Mouse (Mus musculus) bone marrow macrophage, adult 2 months (primary cell): ENCODE data around the gene Il27ra. TPM values are rescaled to one million over a fixed set of nuclear protein-coding genes. Genes with fewer than 3 reads are reported as not detected.

Experiments used
- H3K27ac ChIP-seq: 2 replicates; pipeline ENCODE4 v1.5.1; 2012; ENCODE audit warnings: low read depth, low read length; ENCODE audit not compliant: insufficient read depth
- H3K4me1 ChIP-seq: 2 replicates; pipeline ENCODE4 v1.6.1; 2012; ENCODE audit warnings: low read length; ENCODE audit not compliant: control insufficient read depth, insufficient read depth
- H3K4me3 ChIP-seq: 2 replicates; pipeline ENCODE4 v1.5.1; 2012; ENCODE audit warnings: mild to moderate bottlenecking, low read length, moderate library complexity; ENCODE audit not compliant: insufficient read depth
- CTCF ChIP-seq: IDR thresholded peaks from 2 replicates; pipeline ENCODE4 v1.5.1; 2012; ENCODE audit warnings: low read depth, mild to moderate bottlenecking, low read length, moderate library complexity
- POLR2A ChIP-seq: IDR thresholded peaks from 2 replicates; pipeline ENCODE4 v1.6.1; 2012; ENCODE audit warnings: mild to moderate bottlenecking, low read depth, low read length, borderline replicate concordance
- polyA plus RNA-seq: library from polyadenylated mRNA; stranded (reverse); fragments of >200 nt; gene quantifications from 2 replicates; pipeline ENCODE4 v1.2.4, GENCODE M21; 2012; ENCODE audit not compliant: missing spikeins, insufficient read depth, insufficient read length

Gene Il27ra
- 0.68 and 1.7 TPM in 2 replicates for polyA plus RNA-seq

GRCm38 (mm10) chr8:84042066-84042947, at the start of gene Il27ra:
Gene Il27ra (minus strand): TSS chr8:84042589.
- TF ChIP-seq POLR2A = no peak
- TF ChIP-seq CTCF = no peak
- H3K27ac ChIP-seq = no peak within 1 kb of the TSS
- peak within 1 kb of the TSS; percentile 46 for H3K4me3 ChIP-seq
- peaks cover 2% of the 10 kb centered on the region; the same call in 1 of the 2 replicates for H3K4me1 ChIP-seq

- TF ChIP-seq POLR2A (no peak), CTCF (no peak)
- Histone ChIP-seq H3K4me1 (no peaks in the 10 kb centered on the region), H3K27ac (no peak overlapping the region), H3K4me3 (no peak overlapping the region)
These were observed 48.2 kb upstream of the Il27ra start for GRCm38 (mm10) chr8:84090585-84090984.

GRCm38 (mm10) chr8:84089277-84089676, 46.9 kb upstream of the Il27ra start:
- Histone ChIP-seq H3K4me3 (no peak overlapping the region), H3K4me1 (no peaks in the 10 kb centered on the region), H3K27ac (no peak overlapping the region)
- TF ChIP-seq POLR2A = no peak
- no peak for TF ChIP-seq CTCF

DNA sequence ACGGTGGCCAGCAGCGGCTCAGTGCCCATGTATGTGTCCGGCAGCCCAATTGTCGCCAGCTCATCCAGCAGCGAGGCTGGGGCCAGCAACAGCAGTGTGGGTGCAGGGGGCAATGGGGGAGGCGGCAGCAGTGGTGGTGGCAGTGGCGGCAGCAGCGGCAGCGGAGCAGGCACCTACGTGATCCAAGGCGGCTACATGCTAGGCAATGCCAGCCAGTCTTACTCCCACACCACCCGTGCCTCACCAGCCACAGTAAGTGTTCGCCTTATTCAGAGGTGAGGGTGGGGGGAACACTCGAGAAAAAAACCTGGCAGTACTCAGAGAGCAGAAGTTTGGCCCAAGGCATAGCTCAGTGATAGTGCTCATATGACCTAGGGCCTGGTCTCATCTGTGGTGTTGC, 45.4 kb upstream of the Il27ra start:
- no peak overlapping the region for H3K27ac ChIP-seq
- TF ChIP-seq CTCF = no peak
- no peak for TF ChIP-seq POLR2A
- H3K4me3 ChIP-seq = no peak overlapping the region
- no peaks in the 10 kb centered on the region for H3K4me1 ChIP-seq

DNA sequence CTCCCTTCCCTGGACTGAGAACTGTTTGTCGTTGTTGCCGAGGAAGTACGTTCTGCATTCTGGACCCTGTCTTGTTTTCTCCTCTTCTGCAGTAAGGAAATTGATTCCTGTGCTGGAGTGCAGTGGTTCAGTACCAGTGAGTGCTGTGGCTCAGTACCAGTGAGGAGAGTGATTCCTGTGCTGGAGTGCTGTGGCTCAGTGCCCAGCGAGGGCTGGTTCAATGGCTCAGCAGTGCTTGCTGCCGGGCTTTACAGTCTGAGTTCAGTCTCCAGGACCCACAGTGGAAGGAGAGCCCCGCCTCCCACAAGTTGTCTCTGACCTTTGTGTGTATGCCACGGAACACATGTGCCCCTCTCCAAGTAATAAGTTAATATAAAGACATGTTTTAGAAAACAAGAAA, 44.8 kb upstream of the Il27ra start:
- H3K4me3 ChIP-seq = no peak overlapping the region
- no peak for TF ChIP-seq POLR2A
- TF ChIP-seq CTCF = no peak
- no peak overlapping the region for H3K27ac ChIP-seq
- H3K4me1 ChIP-seq = no peaks in the 10 kb centered on the region

DNA sequence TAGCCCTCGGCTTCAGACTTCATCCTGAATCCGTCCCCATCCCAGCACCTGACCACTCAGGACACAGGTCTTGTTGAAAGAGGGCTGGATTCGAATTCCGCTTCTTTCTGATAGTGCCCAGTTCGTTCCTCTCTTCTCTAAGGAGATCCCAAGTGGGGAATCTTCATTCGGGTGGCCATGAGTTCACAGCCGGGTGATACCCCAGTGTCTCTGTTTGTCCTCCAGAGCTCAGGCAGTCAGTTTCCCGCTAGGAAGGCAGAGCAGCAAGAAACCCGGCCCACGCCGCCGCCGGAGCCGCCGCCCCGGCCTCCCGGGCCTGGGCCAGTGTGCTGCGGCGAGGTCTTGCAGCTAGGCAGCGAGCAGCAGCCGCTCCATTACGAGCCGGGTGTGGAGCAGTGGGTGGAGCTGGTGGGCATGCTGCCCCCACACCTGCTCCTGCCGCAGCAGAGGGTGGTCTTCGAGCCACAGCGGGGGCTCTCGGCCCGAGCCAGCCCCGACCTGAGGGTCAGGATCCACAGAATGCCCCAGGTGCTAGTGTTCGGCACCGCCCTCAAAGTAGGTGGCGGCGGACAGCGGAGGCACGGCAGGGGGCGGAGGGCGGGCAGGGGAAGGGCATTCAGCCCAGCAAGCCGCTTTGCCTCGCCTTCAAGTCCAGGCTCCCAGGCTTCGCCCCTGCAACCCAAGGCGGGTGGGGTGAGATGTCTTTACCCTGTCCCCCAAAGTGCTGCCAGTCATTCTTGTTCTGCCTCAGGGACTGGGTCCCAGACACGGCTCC, 42.1 kb upstream of the Il27ra start:
- H3K4me3 ChIP-seq = no peak overlapping the region

DNA sequence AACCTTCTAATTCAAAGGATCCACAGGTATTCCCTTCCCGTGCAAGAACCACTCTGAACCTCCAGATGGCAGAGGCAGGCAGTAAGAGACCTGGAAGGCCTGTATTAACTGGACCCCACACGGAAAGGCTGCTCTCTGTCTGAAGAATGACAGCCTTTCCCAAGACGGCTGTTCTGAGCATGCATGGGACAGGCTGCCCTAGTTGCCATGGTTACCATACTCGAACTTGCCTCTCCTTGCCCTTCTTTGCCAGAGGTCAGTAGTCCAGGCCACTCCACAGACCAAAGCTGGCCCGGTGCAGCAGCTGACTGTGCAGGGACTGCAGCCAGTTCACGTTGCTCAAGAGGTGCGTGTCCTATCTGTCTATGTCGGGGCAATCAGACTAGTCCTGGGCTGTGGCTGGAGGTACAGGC, 41.4 kb upstream of the Il27ra start:
- no peak for TF ChIP-seq POLR2A
- no peak for TF ChIP-seq CTCF
- Histone ChIP-seq H3K4me3 (no peak overlapping the region), H3K27ac (no peak overlapping the region), H3K4me1 (no peaks in the 10 kb centered on the region)

More for the DNA sequence above, 42.1 kb upstream of the Il27ra start:
- no peaks in the 10 kb centered on the region for H3K4me1 ChIP-seq
- TF ChIP-seq POLR2A = no peak
- TF ChIP-seq CTCF = no peak
- no peak overlapping the region for H3K27ac ChIP-seq

DNA sequence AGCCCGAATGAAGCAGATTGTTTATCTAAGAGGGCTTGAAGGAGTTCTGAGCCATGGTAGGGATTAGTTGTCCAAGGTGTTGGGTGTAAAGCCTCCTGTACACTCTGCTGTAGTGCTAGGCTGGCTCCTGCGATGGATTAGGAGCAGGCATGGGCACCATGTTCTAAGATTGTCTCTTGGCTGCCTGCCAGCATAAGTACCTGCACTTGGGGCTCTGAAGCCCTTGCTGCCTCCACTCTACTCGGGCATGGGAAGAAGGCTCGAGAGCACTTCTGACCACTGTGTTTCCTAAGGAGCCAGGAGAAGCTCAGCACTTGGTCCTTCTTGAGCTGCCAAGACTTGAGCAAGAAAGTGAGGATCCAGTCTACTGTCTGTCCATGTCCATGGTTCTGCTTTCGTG, 36.8 kb upstream of the Il27ra start:
- Histone ChIP-seq H3K27ac (no peak overlapping the region), H3K4me1 (no peaks in the 10 kb centered on the region), H3K4me3 (no peak overlapping the region)
- TF ChIP-seq CTCF (no peak), POLR2A (no peak)

- Histone ChIP-seq H3K4me1 (peaks cover 7% of the 10 kb centered on the region), H3K4me3 (no peak overlapping the region), H3K27ac (no peak overlapping the region)
- TF ChIP-seq POLR2A (no peak), CTCF (no peak)
These were observed 34.5 kb upstream of the Il27ra start for GRCm38 (mm10) chr8:84076849-84077248.

DNA sequence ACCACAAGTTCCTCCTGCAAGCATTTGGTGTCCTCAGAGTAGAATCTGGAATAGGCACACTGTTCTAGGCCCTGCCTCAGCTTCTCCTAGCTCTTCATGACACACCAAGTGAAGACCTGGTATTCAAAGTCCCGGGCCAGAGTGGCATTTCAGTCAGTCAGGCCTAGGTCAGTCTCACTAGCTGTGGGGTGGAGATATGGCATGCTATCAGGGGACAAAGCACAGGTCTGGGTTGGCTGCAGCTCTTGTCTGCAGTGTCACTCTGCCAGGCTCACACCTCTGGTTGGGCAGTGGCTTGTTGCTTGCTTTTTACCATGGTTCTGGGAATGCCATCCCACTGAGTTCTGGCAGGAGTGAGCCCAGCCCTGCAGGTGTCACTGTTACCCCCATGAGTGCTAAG, 34.0 kb upstream of the Il27ra start:
- Histone ChIP-seq H3K27ac (no peak overlapping the region), H3K4me3 (no peak overlapping the region), H3K4me1 (peaks cover 11% of the 10 kb centered on the region)
- TF ChIP-seq POLR2A (no peak), CTCF (no peak)
